Mouse (Mus musculus): ENCODE results near the gene Dennd4b. TPM values are rescaled to one million over a fixed set of nuclear protein-coding genes. Genes with fewer than 3 reads are reported as not detected.
A peak's percentile ranks its signal among the peaks of the same experiment; 100 is the strongest.

Dennd4b gene
- polyA plus RNA-seq, 1 experiment from 2014 or later, result 2.3 TPM

DNA sequence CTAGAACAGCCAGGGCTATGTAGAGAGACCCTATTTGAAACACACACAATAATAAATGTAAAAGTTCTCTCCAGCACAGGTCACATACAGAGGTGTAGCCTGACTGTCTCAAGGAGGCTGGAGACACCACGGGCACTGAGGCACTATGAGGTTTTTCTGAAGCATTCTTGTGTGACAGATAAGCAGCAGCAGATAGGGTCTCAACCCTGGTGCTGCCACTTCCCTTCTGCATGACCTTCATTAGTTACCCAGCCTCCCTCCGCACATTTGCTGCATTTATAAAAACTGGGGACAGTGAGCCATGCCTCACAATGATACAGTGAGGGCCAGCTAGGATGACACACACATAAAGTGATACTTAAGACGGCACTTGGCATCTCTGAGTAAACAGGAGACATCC, 42.0 kb upstream of the Dennd4b start:
- peaks cover 6% of the 10 kb centered on the region; the same call in 1 of the 2 replicates for H3K36me3 ChIP-seq (ENCODE audit: insufficient read depth, low read length)
- no peaks in the 10 kb centered on the region for H3K27me3 ChIP-seq (replicated peaks; ENCODE audit: insufficient read depth, low read length)
- DNase-seq (ENCODE audit: low spot score), result no peak
- no peak overlapping the region for H3K4me2 ChIP-seq (replicated peaks; ENCODE audit: low read depth, low read length)
- no peak for ATAC-seq
- 34% methylated on average over 3 of the region's 3 CpGs for WGBS
- no peak overlapping the region for H3K4me3 ChIP-seq (ENCODE audit: low read depth, low read length)
- H3K9ac ChIP-seq (replicated peaks; ENCODE audit: low read depth), result no peak overlapping the region
- peaks cover 4% of the 10 kb centered on the region for H3K4me1 ChIP-seq (ENCODE audit: insufficient read depth, low read depth, low read length)
- TF ChIP-seq EP300 (IDR thresholded peaks at IDR 0.05) (no peak), CTCF (IDR thresholded peaks at IDR 0.05) (no peak)
- no peaks in the 10 kb centered on the region for H3K9me3 ChIP-seq (ENCODE audit: low read length)
- H3K27ac ChIP-seq (ENCODE audit: low read length), result no peak overlapping the region

- Histone ChIP-seq H3K36me3 (ENCODE audit: insufficient read depth, low read length) (peaks cover 6% of the 10 kb centered on the region; the same call in 1 of the 2 replicates), H3K9ac (replicated peaks; ENCODE audit: low read depth) (no peak overlapping the region), H3K4me1 (ENCODE audit: insufficient read depth, low read depth, low read length) (peaks cover 4% of the 10 kb centered on the region), H3K27ac (ENCODE audit: low read length) (no peak overlapping the region), H3K9me3 (ENCODE audit: low read length) (no peaks in the 10 kb centered on the region), H3K27me3 (replicated peaks; ENCODE audit: insufficient read depth, low read length) (no peaks in the 10 kb centered on the region), H3K4me2 (replicated peaks; ENCODE audit: low read depth, low read length) (no peak overlapping the region), H3K4me3 (ENCODE audit: low read depth, low read length) (no peak overlapping the region)
- 84% methylated on average over 10 of the region's 10 CpGs for WGBS
- no peak for DNase-seq (ENCODE audit: low spot score)
- no peak for ATAC-seq
- TF ChIP-seq EP300 (IDR thresholded peaks at IDR 0.05) (no peak), CTCF (IDR thresholded peaks at IDR 0.05) (peak; percentile 18; the same call in 1 of the 2 replicates)
These were observed 40.7 kb upstream of the Dennd4b start for GRCm38 (mm10) chr3:90224331-90224730.

DNA sequence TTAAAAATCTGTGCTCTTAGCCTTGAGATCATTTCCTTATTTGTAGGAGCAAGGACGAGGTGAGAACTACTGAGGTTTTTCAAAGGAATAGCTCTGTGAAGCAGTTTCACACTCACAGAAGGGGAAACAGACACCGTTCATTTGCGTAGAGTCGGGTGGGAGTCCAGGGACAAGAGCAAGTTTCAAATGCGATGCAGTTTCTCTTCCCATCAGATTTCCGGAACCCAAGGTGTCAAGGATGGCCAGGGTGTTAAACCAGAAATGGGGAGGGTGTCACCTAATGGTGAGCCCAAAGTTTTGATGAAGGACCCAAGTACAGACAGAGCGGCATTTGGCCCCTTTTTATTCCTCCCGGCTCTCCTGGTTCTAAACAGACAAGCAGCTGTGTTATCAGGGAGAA, 33.9 kb upstream of the Dennd4b start:
- TF ChIP-seq CTCF (IDR thresholded peaks at IDR 0.05) (no peak), EP300 (IDR thresholded peaks at IDR 0.05) (no peak)
- H3K27ac ChIP-seq (ENCODE audit: low read length), result peak overlapping the region; percentile 88
- H3K4me1 ChIP-seq (ENCODE audit: insufficient read depth, low read depth, low read length), result peaks cover 2% of the 10 kb centered on the region; the same call in 1 of the 2 replicates
- 8% methylated on average over 8 of the region's 8 CpGs for WGBS
- no peaks in the 10 kb centered on the region for H3K27me3 ChIP-seq (replicated peaks; ENCODE audit: insufficient read depth, low read length)
- no peak for DNase-seq (ENCODE audit: low spot score)
- H3K4me3 ChIP-seq (ENCODE audit: low read depth, low read length), result peak overlapping the region; percentile 75
- no peak overlapping the region; the same call in 1 of the 2 replicates for H3K9ac ChIP-seq (replicated peaks; ENCODE audit: low read depth)
- ATAC-seq, result no peak
- peak overlapping the region; percentile 90 for H3K4me2 ChIP-seq (replicated peaks; ENCODE audit: low read depth, low read length)
- H3K36me3 ChIP-seq (ENCODE audit: insufficient read depth, low read length), result 0 out of 2 replicates have a peak, but pooled peaks cover 7% of the 10 kb centered on the region
- H3K9me3 ChIP-seq (ENCODE audit: low read length), result no peaks in the 10 kb centered on the region

DNA sequence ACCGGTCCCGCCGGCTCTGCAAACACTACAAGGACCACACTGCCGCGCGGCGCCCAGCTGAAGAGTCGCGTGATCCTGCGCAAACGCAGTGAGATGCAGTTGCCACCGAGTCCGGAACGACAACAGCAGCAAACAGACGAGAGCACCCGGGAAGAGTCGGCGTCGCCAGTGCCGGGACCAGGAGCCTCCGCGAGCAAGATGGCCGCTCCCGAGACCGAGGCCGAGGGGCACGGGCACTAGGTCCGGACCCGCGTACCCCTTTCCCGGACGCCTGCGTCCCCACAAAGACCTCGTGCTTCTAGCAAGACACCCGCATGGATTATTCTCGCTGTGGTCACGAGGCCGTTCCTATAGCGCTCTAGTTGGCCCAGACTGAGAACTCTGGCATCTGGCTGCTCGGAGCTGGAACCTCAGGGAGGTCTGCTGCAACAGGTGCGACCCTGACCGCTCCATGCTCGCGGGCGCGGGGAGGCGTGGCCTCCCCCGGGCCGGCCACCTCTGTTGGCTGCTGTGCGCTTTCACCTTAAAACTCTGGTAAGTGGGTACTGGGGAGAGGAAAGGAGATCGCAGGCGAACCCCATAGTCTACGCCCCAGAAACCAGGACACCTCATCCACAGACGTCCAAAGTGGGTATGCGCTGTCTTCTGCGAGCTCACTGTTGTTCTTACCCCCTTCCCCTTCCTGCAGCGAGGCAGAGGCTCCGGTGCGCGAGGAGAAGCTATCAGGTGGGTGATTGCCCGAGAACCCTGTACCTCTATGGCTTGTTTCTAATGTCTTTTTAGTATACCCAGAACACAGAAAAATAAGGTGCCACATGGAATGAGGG, 33.3 kb upstream of the Dennd4b start, which contains the start of gene Jtb:
Gene Jtb (plus strand): TSS at position 91 of the 827 bp plus-strand sequence.
- Histone ChIP-seq H3K4me2 (replicated peaks; ENCODE audit: low read depth, low read length) (peak within 1 kb of the TSS; percentile 90), H3K4me1 (ENCODE audit: insufficient read depth, low read depth, low read length) (peaks cover 2% of the 10 kb centered on the region; the same call in 1 of the 2 replicates), H3K9ac (replicated peaks; ENCODE audit: low read depth) (peak within 1 kb of the TSS; percentile 82), H3K36me3 (ENCODE audit: insufficient read depth, low read length) (0 out of 2 replicates have a peak, but pooled peaks cover 13% of the 10 kb centered on the region), H3K27me3 (replicated peaks; ENCODE audit: insufficient read depth, low read length) (no peaks in the 10 kb centered on the region), H3K27ac (ENCODE audit: low read length) (peak within 1 kb of the TSS; percentile 88), H3K4me3 (ENCODE audit: low read depth, low read length) (peak within 1 kb of the TSS; percentile 75), H3K9me3 (ENCODE audit: low read length) (no peaks in the 10 kb centered on the region)
- WGBS, result under 1% methylated on average over 61 of the region's 61 CpGs
- ATAC-seq (peak; percentile 99), DNase-seq (ENCODE audit: low spot score) (peak; percentile 98)
- TF ChIP-seq EP300 (IDR thresholded peaks at IDR 0.05) (no peak), CTCF (IDR thresholded peaks at IDR 0.05) (peak; percentile 33)

DNA sequence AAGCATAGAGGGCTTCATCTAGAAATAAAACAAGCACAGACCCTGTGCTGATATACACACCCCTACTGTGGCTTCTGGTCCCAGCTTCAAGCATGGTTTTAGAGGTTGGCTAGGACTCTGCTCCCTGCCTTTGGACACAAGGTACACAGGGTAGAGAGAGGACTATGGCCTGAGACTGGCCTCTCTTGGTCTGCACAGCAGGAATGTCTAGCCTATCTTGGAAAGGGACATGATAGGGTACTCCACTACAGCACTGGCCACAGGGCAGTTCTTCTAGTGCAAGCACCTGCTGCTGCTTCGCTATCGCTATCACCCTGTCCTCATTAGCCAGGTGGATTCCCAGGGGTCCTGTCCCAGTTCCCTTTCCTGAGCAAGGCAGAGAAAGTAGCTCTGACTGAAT, 23.7 kb upstream of the Dennd4b start:
- no peak overlapping the region for H3K27ac ChIP-seq (ENCODE audit: low read length)
- H3K27me3 ChIP-seq (replicated peaks; ENCODE audit: insufficient read depth, low read length), result no peaks in the 10 kb centered on the region
- H3K4me1 ChIP-seq (ENCODE audit: insufficient read depth, low read depth, low read length), result peaks cover 11% of the 10 kb centered on the region; the same call in 1 of the 2 replicates
- H3K9me3 ChIP-seq (ENCODE audit: low read length), result no peaks in the 10 kb centered on the region
- H3K36me3 ChIP-seq (ENCODE audit: insufficient read depth, low read length), result 0 out of 2 replicates have a peak, but pooled peaks cover 4% of the 10 kb centered on the region
- 95% methylated on average over 2 of the region's 2 CpGs for WGBS
- no peak overlapping the region for H3K4me3 ChIP-seq (ENCODE audit: low read depth, low read length)
- TF ChIP-seq EP300 (IDR thresholded peaks at IDR 0.05) (no peak), CTCF (IDR thresholded peaks at IDR 0.05) (no peak)
- no peak overlapping the region for H3K4me2 ChIP-seq (replicated peaks; ENCODE audit: low read depth, low read length)
- no peak for DNase-seq (ENCODE audit: low spot score)
- no peak overlapping the region for H3K9ac ChIP-seq (replicated peaks; ENCODE audit: low read depth)
- no peak for ATAC-seq

- 84% methylated on average over 10 of the region's 10 CpGs for WGBS
- Histone ChIP-seq H3K27me3 (replicated peaks; ENCODE audit: insufficient read depth, low read length) (no peaks in the 10 kb centered on the region), H3K4me1 (ENCODE audit: insufficient read depth, low read depth, low read length) (peaks cover 11% of the 10 kb centered on the region; the same call in 1 of the 2 replicates), H3K4me2 (replicated peaks; ENCODE audit: low read depth, low read length) (no peak overlapping the region), H3K9me3 (ENCODE audit: low read length) (no peaks in the 10 kb centered on the region), H3K9ac (replicated peaks; ENCODE audit: low read depth) (no peak overlapping the region), H3K4me3 (ENCODE audit: low read depth, low read length) (no peak overlapping the region), H3K27ac (ENCODE audit: low read length) (no peak overlapping the region), H3K36me3 (ENCODE audit: insufficient read depth, low read length) (no peaks in the 10 kb centered on the region)
- ATAC-seq, result no peak
- TF ChIP-seq CTCF (IDR thresholded peaks at IDR 0.05) (no peak), EP300 (IDR thresholded peaks at IDR 0.05) (no peak)
- DNase-seq (ENCODE audit: low spot score), result no peak
These were observed 23.2 kb upstream of the Dennd4b start for GRCm38 (mm10) chr3:90241669-90242358.

Data from lung, postnatal 0 days (tissue).